Mouse (Mus musculus) hindbrain, embryonic 13.5 days (tissue): Measurements from ENCODE around the gene Rnf227. TPM values are rescaled to one million over a fixed set of nuclear protein-coding genes. Genes with fewer than 3 reads are reported as not detected.

Experiments used
- ATAC-seq: fragments of 200-750 bp; cut with Nextera tagmentation; 2 replicates; pipeline ENCODE4 v1.8.0; 2017; ENCODE audit warnings: moderate TSS enrichment; ENCODE audit not compliant: low FRiP score
- H3K27ac ChIP-seq: fragments of 300-500 bp; sonication (generic); 2 replicates; pipeline ENCODE4 v1.5.1; 2015; ENCODE audit warnings: inconsistent platforms, mild to moderate bottlenecking, moderate library complexity
- H3K27me3 ChIP-seq: fragments of 300-500 bp; sonication (generic); 2 replicates; pipeline ENCODE4 v1.6.1; 2015; ENCODE audit warnings: mild to moderate bottlenecking, inconsistent platforms
- H3K36me3 ChIP-seq: fragments of 300-500 bp; sonication (generic); 2 replicates; pipeline ENCODE4 v1.6.1; 2015; ENCODE audit warnings: mild to moderate bottlenecking, inconsistent platforms
- H3K4me1 ChIP-seq: fragments of 300-500 bp; sonication (generic); replicated peaks from 2 replicates; pipeline ENCODE4 v1.6.1; 2015; ENCODE audit warnings: inconsistent platforms
- H3K4me2 ChIP-seq: fragments of 300-500 bp; sonication (generic); 2 replicates; pipeline ENCODE4 v1.6.1; 2015; ENCODE audit warnings: inconsistent platforms, mild to moderate bottlenecking, moderate library complexity
- H3K4me3 ChIP-seq: fragments of 300-500 bp; sonication (generic); 2 replicates; pipeline ENCODE4 v1.5.1; 2015; ENCODE audit warnings: mild to moderate bottlenecking, inconsistent platforms
- H3K9ac ChIP-seq: fragments of 300-500 bp; sonication (generic); 2 replicates; pipeline ENCODE4 v1.6.1; 2015; ENCODE audit warnings: mild to moderate bottlenecking, inconsistent platforms
- H3K9me3 ChIP-seq: fragments of 300-500 bp; sonication (generic); 2 replicates; pipeline ENCODE4 v1.6.1; 2016; ENCODE audit warnings: inconsistent platforms
- WGBS: fragments of 180-500 bp; shearing (Covaris S2); methylation state at CpG from one replicate; pipeline ENCODE4 v1.1.7; 2015; 5-methylcytosine and 5-hydroxymethylcytosine counted together
- polyA plus RNA-seq: library from polyadenylated mRNA; unstranded; fragments of >200 nt; fragmentation: Nextera tagmentation; extraction: Ambion mirVana; gene quantifications from 2 replicates; pipeline ENCODE4 v1.2.1, GENCODE M21; 2015

Rnf227 gene
- polyA plus RNA-seq, 1 experiment from 2014 or later, result 166 TPM

GRCm38 (mm10) chr11:69366855-69367615 is 26.8 kb downstream of the Rnf227 start:
- Histone ChIP-seq H3K4me2 (peak overlapping the region; percentile 94), H3K27ac (peak overlapping the region; percentile 100), H3K27me3 (no peaks in the 10 kb centered on the region), H3K36me3 (peaks cover 24% of the 10 kb centered on the region), H3K4me1 (peaks cover 63% of the 10 kb centered on the region), H3K9me3 (no peaks in the 10 kb centered on the region), H3K4me3 (peak overlapping the region; percentile 96), H3K9ac (peak overlapping the region; percentile 100)
- no peak for ATAC-seq
- WGBS, result under 1% methylated on average over 22 of the region's 22 CpGs

- H3K4me1 ChIP-seq, result peaks cover 66% of the 10 kb centered on the region
- H3K4me3 ChIP-seq, result peak overlapping the region; percentile 96
- peak overlapping the region; percentile 100 for H3K9ac ChIP-seq
- under 1% methylated on average over 22 of the region's 22 CpGs for WGBS
- ATAC-seq, result no peak; the same call in 1 of the 2 replicates
- H3K4me2 ChIP-seq, result peak overlapping the region; percentile 94
- no peaks in the 10 kb centered on the region for H3K27me3 ChIP-seq
- peaks cover 18% of the 10 kb centered on the region for H3K36me3 ChIP-seq
- peak overlapping the region; percentile 100 for H3K27ac ChIP-seq
- no peaks in the 10 kb centered on the region for H3K9me3 ChIP-seq
Observed at GRCm38 (mm10) chr11:69367616-69368355, 27.5 kb downstream of the Rnf227 start.

- 0% methylated on average over 43 of the region's 106 CpGs for WGBS
- Histone ChIP-seq H3K36me3 (peaks cover 18% of the 10 kb centered on the region), H3K9me3 (no peaks in the 10 kb centered on the region), H3K4me3 (peak overlapping the region; percentile 96), H3K4me2 (peak overlapping the region; percentile 94), H3K9ac (peak overlapping the region; percentile 100), H3K4me1 (peaks cover 71% of the 10 kb centered on the region), H3K27ac (peak overlapping the region; percentile 100), H3K27me3 (no peaks in the 10 kb centered on the region)
- peak; percentile 11; the same call in 1 of the 2 replicates for ATAC-seq
Observed at GRCm38 (mm10) chr11:69368356-69369214, 28.3 kb downstream of the Rnf227 start.

GRCm38 (mm10) chr11:69369215-69369989 is 29.1 kb downstream of the Rnf227 start, which contains the start of gene Chd3:
Gene Chd3 (minus strand): TSS chr11:69369406.
- peak within 1 kb of the TSS; percentile 100 for H3K27ac ChIP-seq
- H3K4me2 ChIP-seq, result peak within 1 kb of the TSS; percentile 94
- H3K4me3 ChIP-seq, result peak within 1 kb of the TSS; percentile 96
- H3K27me3 ChIP-seq, result no peaks in the 10 kb centered on the region
- peaks cover 64% of the 10 kb centered on the region for H3K4me1 ChIP-seq
- under 1% methylated on average over 29 of the region's 34 CpGs for WGBS
- H3K9me3 ChIP-seq, result no peaks in the 10 kb centered on the region
- peaks cover 13% of the 10 kb centered on the region; the same call in 1 of the 2 replicates for H3K36me3 ChIP-seq
- no peak for ATAC-seq
- H3K9ac ChIP-seq, result peak within 1 kb of the TSS; percentile 100

- H3K4me2 ChIP-seq, result peak overlapping the region; percentile 94
- peaks cover 56% of the 10 kb centered on the region for H3K4me1 ChIP-seq
- peak overlapping the region; percentile 100 for H3K27ac ChIP-seq
- no peak for ATAC-seq
- H3K36me3 ChIP-seq, result peaks cover 12% of the 10 kb centered on the region; the same call in 1 of the 2 replicates
- H3K4me3 ChIP-seq, result peak overlapping the region; percentile 96
- no peaks in the 10 kb centered on the region for H3K9me3 ChIP-seq
- H3K9ac ChIP-seq, result peak overlapping the region; percentile 100
- 10% methylated on average over 2 of the region's 2 CpGs for WGBS
- H3K27me3 ChIP-seq, result no peaks in the 10 kb centered on the region
Observed at GRCm38 (mm10) chr11:69369990-69370816, 29.9 kb downstream of the Rnf227 start.

- H3K9me3 ChIP-seq, result no peaks in the 10 kb centered on the region
- peaks cover 16% of the 10 kb centered on the region for H3K36me3 ChIP-seq
Observed at GRCm38 (mm10) chr11:69370817-69371215, 30.6 kb downstream of the Rnf227 start.

GRCm38 (mm10) chr11:69371601-69372000 is 31.3 kb downstream of the Rnf227 start:
- Histone ChIP-seq H3K9me3 (no peaks in the 10 kb centered on the region), H3K27ac (peak overlapping the region; percentile 84), H3K36me3 (peaks cover 16% of the 10 kb centered on the region), H3K9ac (peak overlapping the region; percentile 53), H3K4me1 (peaks cover 45% of the 10 kb centered on the region), H3K4me2 (peak overlapping the region; percentile 40), H3K27me3 (no peaks in the 10 kb centered on the region), H3K4me3 (peak overlapping the region; percentile 7; the same call in 1 of the 2 replicates)
- no peak; the same call in 1 of the 2 replicates for ATAC-seq
- 15% methylated on average over 12 of the region's 12 CpGs for WGBS

More at GRCm38 (mm10) chr11:69370817-69371215, 30.6 kb downstream of the Rnf227 start:
- Histone ChIP-seq H3K4me2 (peak overlapping the region; percentile 40), H3K4me3 (peak overlapping the region; percentile 17), H3K27me3 (no peaks in the 10 kb centered on the region), H3K27ac (peak overlapping the region; percentile 84), H3K4me1 (peaks cover 50% of the 10 kb centered on the region), H3K9ac (peak overlapping the region; percentile 53)
- no peak for ATAC-seq
- WGBS, result 8% methylated on average over 9 of the region's 9 CpGs

GRCm38 (mm10) chr11:69372056-69372779 is 32.0 kb downstream of the Rnf227 start:
- Histone ChIP-seq H3K9ac (peak overlapping the region; percentile 53; the same call in 1 of the 2 replicates), H3K9me3 (no peaks in the 10 kb centered on the region), H3K4me3 (peak overlapping the region; percentile 7; the same call in 1 of the 2 replicates), H3K4me1 (peaks cover 45% of the 10 kb centered on the region), H3K36me3 (peaks cover 16% of the 10 kb centered on the region), H3K27ac (peak overlapping the region; percentile 84), H3K4me2 (peak overlapping the region; percentile 40), H3K27me3 (no peaks in the 10 kb centered on the region)
- 35% methylated on average over 12 of the region's 12 CpGs for WGBS
- no peak for ATAC-seq

- no peaks in the 10 kb centered on the region for H3K27me3 ChIP-seq
- peaks cover 39% of the 10 kb centered on the region for H3K4me1 ChIP-seq
- H3K9me3 ChIP-seq, result no peaks in the 10 kb centered on the region
- no peak overlapping the region for H3K4me2 ChIP-seq
- H3K27ac ChIP-seq, result peak overlapping the region; percentile 84
- peaks cover 16% of the 10 kb centered on the region for H3K36me3 ChIP-seq
- ATAC-seq, result no peak
- no peak overlapping the region; the same call in 1 of the 2 replicates for H3K9ac ChIP-seq
- WGBS, result 66% methylated on average over 3 of the region's 3 CpGs
- H3K4me3 ChIP-seq, result no peak overlapping the region
Observed at GRCm38 (mm10) chr11:69372780-69373170, 32.5 kb downstream of the Rnf227 start.
